Mouse (Mus musculus) kidney, postnatal 0 days (tissue): ENCODE data around the gene Acsf3. TPM values are rescaled to one million over a fixed set of nuclear protein-coding genes. Genes with fewer than 3 reads are reported as not detected.

Experiments
- ATAC-seq: fragments of 200-750 bp; cut with Nextera tagmentation; replicated peaks from 2 replicates; pipeline ENCODE4 v1.8.0; 2017; ENCODE audit warnings: low read depth, moderate number of reproducible peaks, moderate TSS enrichment, moderate library complexity; ENCODE audit not compliant: low FRiP score
- DNase-seq: peaks from one replicate; pipeline ENCODE4 v3.0.0-alpha.2; 2016; ENCODE audit warnings: low spot score
- H3K27ac ChIP-seq: fragments of 300-500 bp; sonication (generic); 2 replicates; pipeline ENCODE4 v1.5.1; 2014; ENCODE audit warnings: mild to moderate bottlenecking
- H3K27me3 ChIP-seq: fragments of 300-500 bp; sonication (generic); 2 replicates; pipeline ENCODE4 v1.6.1; 2014; ENCODE audit warnings: low read length, mixed read lengths; ENCODE audit not compliant: insufficient read depth
- H3K36me3 ChIP-seq: fragments of 300-500 bp; sonication (generic); 2 replicates; pipeline ENCODE4 v1.6.1; 2014; ENCODE audit warnings: low read length, mixed read lengths; ENCODE audit not compliant: insufficient read depth
- H3K4me1 ChIP-seq: fragments of 300-500 bp; sonication (generic); replicated peaks from 2 replicates; pipeline ENCODE4 v1.6.1; 2014; ENCODE audit warnings: antibody characterized with exemption, low read length, mixed read lengths; ENCODE audit not compliant: insufficient read depth
- H3K4me2 ChIP-seq: fragments of 300-500 bp; sonication (generic); 2 replicates; pipeline ENCODE4 v1.6.1; 2014; ENCODE audit warnings: mild to moderate bottlenecking, low read length, moderate library complexity, mixed read lengths
- H3K4me3 ChIP-seq: fragments of 300-500 bp; sonication (generic); replicated peaks from 2 replicates; pipeline ENCODE4 v1.5.1; 2014; ENCODE audit warnings: low read depth, low read length
- H3K9ac ChIP-seq: fragments of 300-500 bp; sonication (generic); 2 replicates; pipeline ENCODE4 v1.6.1; 2014; ENCODE audit warnings: low read depth, low read length
- H3K9me3 ChIP-seq: fragments of 300-500 bp; sonication (generic); replicated peaks from 2 replicates; pipeline ENCODE4 v1.6.1; 2016; ENCODE audit warnings: low read length, inconsistent platforms, mixed read lengths
- CTCF ChIP-seq: IDR thresholded peaks from 2 replicates; pipeline ENCODE4 v1.5.1; 2016; ENCODE audit warnings: antibody characterized with exemption, low read depth, mild to moderate bottlenecking, moderate library complexity
- WGBS: fragments of 180-500 bp; shearing (Covaris S2); extraction: QIAGEN DNeasy Blood & Tissue Kit; methylation state at CpG from one replicate; pipeline ENCODE4 v1.1.7; 2014; 5-methylcytosine and 5-hydroxymethylcytosine counted together
- polyA plus RNA-seq: library from polyadenylated mRNA; unstranded; fragments of >200 nt; fragmentation: Nextera tagmentation; extraction: Ambion mirVana; gene quantifications from 2 replicates; pipeline ENCODE4 v1.2.1, GENCODE M21; 2015

The Acsf3 gene
- polyA plus RNA-seq, 1 experiment from 2014 or later = 21.4 TPM

GRCm38 (mm10) chr8:122836199-122836598 lies 60.9 kb downstream of the Acsf3 start:
- no peak for TF ChIP-seq CTCF
- no peaks in the 10 kb centered on the region for H3K36me3 ChIP-seq
- WGBS = 80% methylated on average over 12 of the region's 12 CpGs

GRCm38 (mm10) chr8:122836696-122837095 lies 61.4 kb downstream of the Acsf3 start:
- DNase-seq (no peak), ATAC-seq (no peak)
- no peaks in the 10 kb centered on the region for H3K9me3 ChIP-seq
- no peak overlapping the region for H3K4me3 ChIP-seq
- H3K9ac ChIP-seq = no peak overlapping the region
- no peak overlapping the region for H3K4me2 ChIP-seq
- H3K4me1 ChIP-seq = no peaks in the 10 kb centered on the region
- WGBS = 80% methylated on average over 13 of the region's 13 CpGs
- TF ChIP-seq CTCF = no peak
- no peaks in the 10 kb centered on the region for H3K27me3 ChIP-seq
- no peak overlapping the region for H3K27ac ChIP-seq
- no peaks in the 10 kb centered on the region for H3K36me3 ChIP-seq

More at GRCm38 (mm10) chr8:122836199-122836598, 60.9 kb downstream of the Acsf3 start:
- DNase-seq (no peak), ATAC-seq (no peak)
- Histone ChIP-seq H3K9ac (no peak overlapping the region), H3K4me2 (no peak overlapping the region), H3K9me3 (no peaks in the 10 kb centered on the region), H3K27me3 (no peaks in the 10 kb centered on the region), H3K27ac (no peak overlapping the region), H3K4me3 (no peak overlapping the region), H3K4me1 (no peaks in the 10 kb centered on the region)

- ATAC-seq = no peak
- Histone ChIP-seq H3K9me3 (no peaks in the 10 kb centered on the region), H3K27me3 (no peaks in the 10 kb centered on the region), H3K36me3 (no peaks in the 10 kb centered on the region), H3K27ac (no peak overlapping the region), H3K4me2 (no peak overlapping the region), H3K4me1 (no peaks in the 10 kb centered on the region), H3K9ac (no peak overlapping the region), H3K4me3 (no peak overlapping the region)
- no peak for TF ChIP-seq CTCF
- DNase-seq = no peak
- 55% methylated on average over 3 of the region's 3 CpGs for WGBS
These were observed 68.9 kb downstream of the Acsf3 start for GRCm38 (mm10) chr8:122844161-122844560.

GRCm38 (mm10) chr8:122845662-122846061 lies 70.4 kb downstream of the Acsf3 start:
- 64% methylated on average over 4 of the region's 4 CpGs for WGBS
- no peak overlapping the region for H3K4me3 ChIP-seq
- DNase-seq = no peak
- H3K4me1 ChIP-seq = no peaks in the 10 kb centered on the region
- ATAC-seq = no peak
- no peaks in the 10 kb centered on the region for H3K9me3 ChIP-seq
- no peak overlapping the region for H3K9ac ChIP-seq
- no peak for TF ChIP-seq CTCF
- no peaks in the 10 kb centered on the region for H3K36me3 ChIP-seq
- no peak overlapping the region for H3K4me2 ChIP-seq
- H3K27ac ChIP-seq = no peak overlapping the region
- no peaks in the 10 kb centered on the region for H3K27me3 ChIP-seq

GRCm38 (mm10) chr8:122847829-122848561 lies 72.7 kb downstream of the Acsf3 start, which contains the start of gene Cdh15:
Gene Cdh15 (plus strand): TSS chr8:122847966.
- no peaks in the 10 kb centered on the region for H3K9me3 ChIP-seq
- H3K4me1 ChIP-seq = no peaks in the 10 kb centered on the region
- no peak within 1 kb of the TSS for H3K27ac ChIP-seq
- H3K27me3 ChIP-seq = no peaks in the 10 kb centered on the region
- TF ChIP-seq CTCF = no peak
- peak; percentile 79 for DNase-seq
- H3K9ac ChIP-seq = no peak within 1 kb of the TSS
- 12% methylated on average over 17 of the region's 18 CpGs for WGBS
- H3K4me3 ChIP-seq = no peak within 1 kb of the TSS
- no peaks in the 10 kb centered on the region for H3K36me3 ChIP-seq
- no peak within 1 kb of the TSS for H3K4me2 ChIP-seq
- peak; percentile 88 for ATAC-seq

- no peak overlapping the region for H3K27ac ChIP-seq
- no peak overlapping the region for H3K4me3 ChIP-seq
- TF ChIP-seq CTCF = no peak
- no peaks in the 10 kb centered on the region for H3K4me1 ChIP-seq
- H3K4me2 ChIP-seq = no peak overlapping the region
- DNase-seq (no peak), ATAC-seq (no peak)
- H3K27me3 ChIP-seq = no peaks in the 10 kb centered on the region
- H3K9ac ChIP-seq = no peak overlapping the region
- WGBS = 60% methylated on average over 11 of the region's 11 CpGs
- no peaks in the 10 kb centered on the region for H3K36me3 ChIP-seq
- no peaks in the 10 kb centered on the region for H3K9me3 ChIP-seq
These were observed 74.0 kb downstream of the Acsf3 start for GRCm38 (mm10) chr8:122849152-122849910.
